Mouse (Mus musculus): ENCODE measurements around the gene Ralgps1. TPM values are rescaled to one million over a fixed set of nuclear protein-coding genes. Genes with fewer than 3 reads are reported as not detected.
A peak's percentile ranks its signal among the peaks of the same experiment; 100 is the strongest.

Gene Ralgps1
- polyA plus RNA-seq, 1 experiment from 2014 or later: 5.2 TPM

DNA sequence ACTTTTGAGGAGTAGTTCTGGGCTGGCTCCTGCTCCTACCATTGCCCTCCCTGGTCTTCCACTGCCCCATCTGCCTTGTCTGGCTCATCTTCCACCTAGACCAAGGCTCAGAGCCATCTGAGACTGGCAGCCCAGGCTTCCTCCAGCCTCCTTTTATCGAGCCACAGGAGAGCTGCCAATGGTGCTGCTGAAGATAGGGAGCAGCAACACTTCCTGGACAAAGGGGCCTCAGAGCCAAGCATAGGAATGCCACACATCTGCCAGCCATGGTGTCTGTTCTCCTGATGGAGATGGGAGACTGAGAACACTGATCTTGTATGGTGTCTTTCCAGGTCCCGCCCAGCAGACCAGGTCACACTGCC is 102.2 kb downstream of the Ralgps1 start:
- Histone ChIP-seq H3K27ac (ENCODE audit: low read length) (no peak overlapping the region), H3K36me3 (ENCODE audit: control insufficient read depth, insufficient read depth, low read length) (no peaks in the 10 kb centered on the region), H3K9ac (ENCODE audit: low read length) (no peak overlapping the region), H3K9me3 (ENCODE audit: control insufficient read depth, low read length) (no peaks in the 10 kb centered on the region), H3K27me3 (ENCODE audit: control insufficient read depth, insufficient read depth, low read depth, low read length) (no peaks in the 10 kb centered on the region), H3K4me1 (replicated peaks; ENCODE audit: control insufficient read depth, insufficient read depth, low read length) (peaks cover 4% of the 10 kb centered on the region; the same call in 1 of the 2 replicates), H3K4me2 (ENCODE audit: low read depth, low read length) (no peak overlapping the region), H3K4me3 (ENCODE audit: low read length) (no peak overlapping the region)
- 71% methylated on average over 2 of the region's 2 CpGs for WGBS
- no peak for ATAC-seq (ENCODE audit: low read depth)

- no peaks in the 10 kb centered on the region for H3K27me3 ChIP-seq (ENCODE audit: control insufficient read depth, insufficient read depth, low read depth, low read length)
- H3K27ac ChIP-seq (ENCODE audit: low read length): no peak overlapping the region
- ATAC-seq (ENCODE audit: low read depth): no peak
- no peaks in the 10 kb centered on the region for H3K9me3 ChIP-seq (ENCODE audit: control insufficient read depth, low read length)
- H3K4me1 ChIP-seq (replicated peaks; ENCODE audit: control insufficient read depth, insufficient read depth, low read length): peaks cover 4% of the 10 kb centered on the region; the same call in 1 of the 2 replicates
- H3K4me3 ChIP-seq (ENCODE audit: low read length): no peak overlapping the region
- 72% methylated on average over 6 of the region's 6 CpGs for WGBS
- H3K9ac ChIP-seq (ENCODE audit: low read length): no peak overlapping the region
- no peak overlapping the region for H3K4me2 ChIP-seq (ENCODE audit: low read depth, low read length)
- no peaks in the 10 kb centered on the region for H3K36me3 ChIP-seq (ENCODE audit: control insufficient read depth, insufficient read depth, low read length)
These were observed 102.7 kb downstream of the Ralgps1 start for GRCm38 (mm10) chr2:33268384-33269131.

GRCm38 (mm10) chr2:33267075-33267474 is 104.2 kb downstream of the Ralgps1 start:
- Histone ChIP-seq H3K9me3 (ENCODE audit: control insufficient read depth, low read length) (no peaks in the 10 kb centered on the region), H3K27ac (ENCODE audit: low read length) (no peak overlapping the region), H3K36me3 (ENCODE audit: control insufficient read depth, insufficient read depth, low read length) (no peaks in the 10 kb centered on the region), H3K9ac (ENCODE audit: low read length) (no peak overlapping the region), H3K27me3 (ENCODE audit: control insufficient read depth, insufficient read depth, low read depth, low read length) (no peaks in the 10 kb centered on the region), H3K4me1 (replicated peaks; ENCODE audit: control insufficient read depth, insufficient read depth, low read length) (no peaks in the 10 kb centered on the region), H3K4me3 (ENCODE audit: low read length) (no peak overlapping the region), H3K4me2 (ENCODE audit: low read depth, low read length) (no peak overlapping the region)
- no peak for ATAC-seq (ENCODE audit: low read depth)
- WGBS: 87% methylated on average over 1 of the region's 1 CpGs

DNA sequence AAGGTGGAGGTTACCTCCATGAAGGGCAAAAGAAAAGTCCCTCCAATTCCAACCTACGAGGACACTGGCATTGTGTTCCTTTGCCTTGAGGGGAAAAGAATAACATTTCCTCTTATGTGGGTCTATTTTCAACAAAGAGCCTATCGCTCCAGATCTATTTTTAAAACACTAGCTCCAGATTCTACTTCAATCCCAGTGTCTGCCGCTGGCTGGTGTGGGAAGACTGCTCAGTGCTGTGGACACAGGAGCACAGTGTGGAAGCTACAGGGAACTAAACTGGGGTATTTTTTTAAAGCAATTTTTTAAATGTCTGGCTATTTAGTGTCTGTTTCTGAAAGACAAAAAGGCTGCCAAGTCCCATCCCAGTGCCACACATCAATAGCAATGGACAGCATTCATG is 105.5 kb downstream of the Ralgps1 start:
- ATAC-seq (ENCODE audit: low read depth): no peak
- H3K27ac ChIP-seq (ENCODE audit: low read length): peak overlapping the region; percentile 66
- H3K9me3 ChIP-seq (ENCODE audit: control insufficient read depth, low read length): no peaks in the 10 kb centered on the region
- H3K4me3 ChIP-seq (ENCODE audit: low read length): no peak overlapping the region
- H3K4me1 ChIP-seq (replicated peaks; ENCODE audit: control insufficient read depth, insufficient read depth, low read length): no peaks in the 10 kb centered on the region
- no peaks in the 10 kb centered on the region for H3K36me3 ChIP-seq (ENCODE audit: control insufficient read depth, insufficient read depth, low read length)
- 59% methylated on average over 3 of the region's 3 CpGs for WGBS
- H3K4me2 ChIP-seq (ENCODE audit: low read depth, low read length): no peak overlapping the region
- no peak overlapping the region for H3K9ac ChIP-seq (ENCODE audit: low read length)
- no peaks in the 10 kb centered on the region for H3K27me3 ChIP-seq (ENCODE audit: control insufficient read depth, insufficient read depth, low read depth, low read length)

DNA sequence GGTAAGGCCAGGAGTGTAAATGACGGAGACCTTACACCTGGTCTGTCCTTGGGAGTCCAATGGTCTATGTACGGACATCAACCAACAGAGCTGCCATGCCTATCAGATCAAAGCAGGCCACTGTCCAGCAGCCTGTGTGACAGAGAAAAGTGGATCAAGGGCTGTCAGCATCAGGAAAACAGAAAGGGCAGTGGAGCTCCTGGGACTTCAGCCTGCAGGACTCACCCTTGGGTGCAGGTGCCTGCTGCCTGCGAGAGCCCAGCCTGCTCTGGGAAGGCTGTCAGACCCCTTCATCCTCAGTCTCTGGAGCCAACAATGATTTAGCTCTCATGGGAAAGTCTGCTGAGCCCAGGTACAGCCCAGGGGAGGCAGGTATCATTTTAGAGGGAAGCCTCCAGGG is 109.8 kb downstream of the Ralgps1 start:
- ATAC-seq (ENCODE audit: low read depth): no peak
- Histone ChIP-seq H3K27ac (ENCODE audit: low read length) (no peak overlapping the region), H3K4me1 (replicated peaks; ENCODE audit: control insufficient read depth, insufficient read depth, low read length) (no peaks in the 10 kb centered on the region), H3K27me3 (ENCODE audit: control insufficient read depth, insufficient read depth, low read depth, low read length) (no peaks in the 10 kb centered on the region), H3K4me3 (ENCODE audit: low read length) (no peak overlapping the region), H3K4me2 (ENCODE audit: low read depth, low read length) (no peak overlapping the region), H3K9me3 (ENCODE audit: control insufficient read depth, low read length) (no peaks in the 10 kb centered on the region), H3K9ac (ENCODE audit: low read length) (no peak overlapping the region), H3K36me3 (ENCODE audit: control insufficient read depth, insufficient read depth, low read length) (no peaks in the 10 kb centered on the region)
- WGBS: 88% methylated on average over 3 of the region's 3 CpGs

GRCm38 (mm10) chr2:33260772-33261171 is 110.5 kb downstream of the Ralgps1 start:
- H3K27ac ChIP-seq (ENCODE audit: low read length): no peak overlapping the region
- WGBS: 65% methylated on average over 8 of the region's 8 CpGs
- H3K4me3 ChIP-seq (ENCODE audit: low read length): no peak overlapping the region
- no peak overlapping the region for H3K9ac ChIP-seq (ENCODE audit: low read length)
- no peaks in the 10 kb centered on the region for H3K9me3 ChIP-seq (ENCODE audit: control insufficient read depth, low read length)
- H3K4me1 ChIP-seq (replicated peaks; ENCODE audit: control insufficient read depth, insufficient read depth, low read length): no peaks in the 10 kb centered on the region
- no peaks in the 10 kb centered on the region for H3K36me3 ChIP-seq (ENCODE audit: control insufficient read depth, insufficient read depth, low read length)
- H3K4me2 ChIP-seq (ENCODE audit: low read depth, low read length): no peak overlapping the region
- ATAC-seq (ENCODE audit: low read depth): no peak
- H3K27me3 ChIP-seq (ENCODE audit: control insufficient read depth, insufficient read depth, low read depth, low read length): no peaks in the 10 kb centered on the region

GRCm38 (mm10) chr2:33256769-33257537 is 114.3 kb downstream of the Ralgps1 start:
- no peaks in the 10 kb centered on the region for H3K9me3 ChIP-seq (ENCODE audit: control insufficient read depth, low read length)
- H3K4me1 ChIP-seq (replicated peaks; ENCODE audit: control insufficient read depth, insufficient read depth, low read length): no peaks in the 10 kb centered on the region
- no peak overlapping the region for H3K4me3 ChIP-seq (ENCODE audit: low read length)
- H3K27ac ChIP-seq (ENCODE audit: low read length): no peak overlapping the region
- ATAC-seq (ENCODE audit: low read depth): no peak
- WGBS: 70% methylated on average over 3 of the region's 3 CpGs
- no peak overlapping the region for H3K9ac ChIP-seq (ENCODE audit: low read length)
- H3K4me2 ChIP-seq (ENCODE audit: low read depth, low read length): no peak overlapping the region
- no peaks in the 10 kb centered on the region for H3K27me3 ChIP-seq (ENCODE audit: control insufficient read depth, insufficient read depth, low read depth, low read length)
- no peaks in the 10 kb centered on the region for H3K36me3 ChIP-seq (ENCODE audit: control insufficient read depth, insufficient read depth, low read length)

- ATAC-seq (ENCODE audit: low read depth): no peak
- WGBS: 72% methylated on average over 9 of the region's 9 CpGs
- Histone ChIP-seq H3K27me3 (ENCODE audit: control insufficient read depth, insufficient read depth, low read depth, low read length) (no peaks in the 10 kb centered on the region), H3K4me3 (ENCODE audit: low read length) (no peak overlapping the region), H3K36me3 (ENCODE audit: control insufficient read depth, insufficient read depth, low read length) (no peaks in the 10 kb centered on the region), H3K4me2 (ENCODE audit: low read depth, low read length) (no peak overlapping the region), H3K9me3 (ENCODE audit: control insufficient read depth, low read length) (no peaks in the 10 kb centered on the region), H3K9ac (ENCODE audit: low read length) (no peak overlapping the region), H3K4me1 (replicated peaks; ENCODE audit: control insufficient read depth, insufficient read depth, low read length) (no peaks in the 10 kb centered on the region), H3K27ac (ENCODE audit: low read length) (no peak overlapping the region)
These were observed 116.8 kb downstream of the Ralgps1 start for GRCm38 (mm10) chr2:33254318-33254985.

GRCm38 (mm10) chr2:33253572-33254190 is 117.6 kb downstream of the Ralgps1 start:
- no peaks in the 10 kb centered on the region for H3K9me3 ChIP-seq (ENCODE audit: control insufficient read depth, low read length)
- no peak overlapping the region for H3K4me3 ChIP-seq (ENCODE audit: low read length)
- no peaks in the 10 kb centered on the region for H3K4me1 ChIP-seq (replicated peaks; ENCODE audit: control insufficient read depth, insufficient read depth, low read length)
- H3K9ac ChIP-seq (ENCODE audit: low read length): no peak overlapping the region
- H3K27me3 ChIP-seq (ENCODE audit: control insufficient read depth, insufficient read depth, low read depth, low read length): no peaks in the 10 kb centered on the region
- 51% methylated on average over 4 of the region's 4 CpGs for WGBS
- no peaks in the 10 kb centered on the region for H3K36me3 ChIP-seq (ENCODE audit: control insufficient read depth, insufficient read depth, low read length)
- H3K4me2 ChIP-seq (ENCODE audit: low read depth, low read length): no peak overlapping the region
- no peak overlapping the region for H3K27ac ChIP-seq (ENCODE audit: low read length)
- ATAC-seq (ENCODE audit: low read depth): no peak
